Mouse (Mus musculus) layer of hippocampus, postnatal 14 days (tissue): Measurements from ENCODE around the gene Rhbdd1. TPM values are rescaled to one million over a fixed set of nuclear protein-coding genes. Genes with fewer than 3 reads are reported as not detected.

ENCODE experiments used
- DNase-seq, 2 experiments: peaks; one replicate each; pipeline ENCODE4 v3.0.0; 2021 to 2022; ENCODE audit warnings: low spot score in 2 of 2, mixed read lengths in 1 of 2
- total RNA-seq, 2 experiments: library from RNA; stranded (reverse); gene quantifications; 2 replicates each; pipeline ENCODE4 v1.2.3; 2021

Rhbdd1 gene
- total RNA-seq, 2 experiments from 2014 or later, result 6.6 to 7.5 TPM

GRCm38 (mm10) chr1:82362165-82362564 lies 45.9 kb downstream of the Rhbdd1 start:
- no peak for DNase-seq

GRCm38 (mm10) chr1:82364047-82364446 lies 47.8 kb downstream of the Rhbdd1 start:
- DNase-seq, result no peak

GRCm38 (mm10) chr1:82364468-82364867 lies 48.2 kb downstream of the Rhbdd1 start:
- no peak for DNase-seq

- DNase-seq, result no peak
Measured at GRCm38 (mm10) chr1:82371636-82372428, 55.6 kb downstream of the Rhbdd1 start.

- DNase-seq, result no peak
Measured at GRCm38 (mm10) chr1:82373924-82374323, 57.7 kb downstream of the Rhbdd1 start.

GRCm38 (mm10) chr1:82374831-82375358 lies 58.6 kb downstream of the Rhbdd1 start:
- DNase-seq, result no peak

- DNase-seq, result no peak
Measured at GRCm38 (mm10) chr1:82375452-82375851, 59.2 kb downstream of the Rhbdd1 start.

- DNase-seq, result no peak
Measured at GRCm38 (mm10) chr1:82381946-82382345, 65.7 kb downstream of the Rhbdd1 start.

- DNase-seq, result no peak
Measured at GRCm38 (mm10) chr1:82384106-82384505, 67.9 kb downstream of the Rhbdd1 start.

- DNase-seq, result no peak
Measured at GRCm38 (mm10) chr1:82385054-82385453, 68.8 kb downstream of the Rhbdd1 start.

- no peak for DNase-seq
Measured at GRCm38 (mm10) chr1:82385827-82386230, 69.6 kb downstream of the Rhbdd1 start.

GRCm38 (mm10) chr1:82386814-82387771 lies 70.8 kb downstream of the Rhbdd1 start:
- DNase-seq, result no peak

GRCm38 (mm10) chr1:82389371-82389770 lies 73.1 kb downstream of the Rhbdd1 start:
- no peak for DNase-seq

GRCm38 (mm10) chr1:82395371-82395770 lies 79.1 kb downstream of the Rhbdd1 start:
- DNase-seq, result no peak

- no peak for DNase-seq
Measured at GRCm38 (mm10) chr1:82407786-82408185, 91.5 kb downstream of the Rhbdd1 start.

GRCm38 (mm10) chr1:82409271-82409670 lies 93.0 kb downstream of the Rhbdd1 start:
- no peak for DNase-seq

GRCm38 (mm10) chr1:82410548-82410947 lies 94.3 kb downstream of the Rhbdd1 start:
- no peak for DNase-seq

- no peak for DNase-seq
Measured at GRCm38 (mm10) chr1:82411521-82411920, 95.3 kb downstream of the Rhbdd1 start.

- DNase-seq, result no peak
Measured at GRCm38 (mm10) chr1:82412085-82412484, 95.8 kb downstream of the Rhbdd1 start.

- no peak for DNase-seq
Measured at GRCm38 (mm10) chr1:82414434-82415045, 98.3 kb downstream of the Rhbdd1 start.

- DNase-seq, result no peak
Measured at GRCm38 (mm10) chr1:82415641-82416040, 99.4 kb downstream of the Rhbdd1 start.
